In the genomic region with DNA sequence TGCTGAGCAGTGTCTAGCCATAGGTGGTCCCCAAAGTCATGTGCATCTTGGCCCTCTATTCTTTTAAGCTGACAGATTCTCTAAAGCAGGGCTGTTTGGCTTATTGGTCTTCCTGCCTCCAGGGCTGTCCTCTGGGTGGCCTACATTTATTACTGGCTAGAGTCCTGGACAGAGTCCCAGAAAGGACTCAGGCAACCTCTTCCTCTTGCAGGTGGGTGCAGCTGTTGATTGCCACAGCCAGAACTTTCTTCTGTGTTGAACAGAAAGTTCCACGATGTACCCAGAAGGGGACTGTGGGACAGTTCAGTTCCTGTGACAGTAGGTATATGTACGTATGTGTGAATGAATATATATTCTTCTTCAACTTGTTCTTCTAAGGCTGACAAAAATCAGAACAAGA, we compare ENCODE assay signal across 24 mouse cellular contexts.
A peak's percentile ranks its signal among the peaks of the same experiment; 100 is the strongest.
DNase-seq lines count a peak whose midpoint lies in the region; TF ChIP-seq lines count a peak whose summit lies in the region.
"Had no signal": no experiment of that assay in that cellular context is flagged by ENCODE, and none has a peak within 500 bp of the region (broad histone marks: within the 10 kb centered on the region; RNA-seq: fewer than 3 reads in every experiment).

No protein-coding gene starts in this region.

- DNase-seq in heart, adult 2 months: peak; percentile 20 to 28
- DNase-seq in heart, embryonic 10.5 days (ENCODE audit: low spot score): no peak
- DNase-seq in lung, postnatal 10 days: peak; percentile 20
- DNase-seq in lung, postnatal 4 days: no peak
- DNase-seq in heart, postnatal 14 days: peak; percentile 37 to 52
- DNase-seq in testis, postnatal 14 days (ENCODE audit: low spot score): peak; percentile 33
- no peak for DNase-seq in right cerebral cortex, postnatal 10 days (ENCODE audit: low spot score in 2 of 2)
- DNase-seq: adrenal gland, postnatal 25 days; cerebellum, adult 11-12 months; cerebellum, adult 9-11 months; gastrocnemius, postnatal 36 days; kidney, adult 8-10 months; thymus, postnatal 14 days had no signal

- no peaks in the 10 kb centered on the region for H3K4me1 ChIP-seq in heart, adult 2 months (ENCODE audit: control insufficient read depth, insufficient read depth, low read length)
- H3K4me1 ChIP-seq in heart, embryonic 10.5 days: no peaks in the 10 kb centered on the region
- H3K4me1 ChIP-seq: embryonic facial prominence, embryonic 13.5 days; forebrain, embryonic 15.5 days; heart, embryonic 15.5 days; hindbrain, embryonic 15.5 days; limb, embryonic 13.5 days; neural tube, embryonic 13.5 days had no signal

- H3K79me2 ChIP-seq in heart, adult 2 months (replicated peaks; ENCODE audit: control insufficient read depth, insufficient read depth, low read length): no peaks in the 10 kb centered on the region

- H3K4me3 ChIP-seq in heart, adult 2 months: no peak overlapping the region
- no peak overlapping the region for H3K4me3 ChIP-seq in heart, embryonic 10.5 days
- H3K4me3 ChIP-seq: embryonic facial prominence, embryonic 13.5 days; forebrain, embryonic 10.5 days; forebrain, embryonic 15.5 days; heart, embryonic 15.5 days; hindbrain, embryonic 10.5 days; hindbrain, embryonic 15.5 days; limb, embryonic 13.5 days; midbrain, embryonic 13.5 days; neural tube, embryonic 13.5 days had no signal

- WGBS in heart, adult 2 months: 56% methylated on average over 2 of the region's 2 CpGs
- WGBS in heart, embryonic 10.5 days: 75% methylated on average over 2 of the region's 2 CpGs

- TF ChIP-seq CTCF in heart, adult 2 months (IDR thresholded peaks at IDR 0.05): no peak

- no peak overlapping the region for H3K27ac ChIP-seq in heart, adult 2 months
- no peak overlapping the region for H3K27ac ChIP-seq in heart, embryonic 10.5 days
- H3K27ac ChIP-seq: embryonic facial prominence, embryonic 13.5 days; forebrain, embryonic 10.5 days; forebrain, embryonic 15.5 days; heart, embryonic 15.5 days; hindbrain, embryonic 10.5 days; hindbrain, embryonic 15.5 days; kidney, postnatal 0 days; limb, embryonic 13.5 days; macrophage; midbrain, embryonic 13.5 days; neural tube, embryonic 13.5 days had no signal

- no peaks in the 10 kb centered on the region for H3K9me3 ChIP-seq in heart, embryonic 10.5 days
- H3K9me3 ChIP-seq: embryonic facial prominence, embryonic 13.5 days; forebrain, embryonic 10.5 days; forebrain, embryonic 15.5 days; heart, embryonic 15.5 days; hindbrain, embryonic 10.5 days; hindbrain, embryonic 15.5 days; limb, embryonic 13.5 days; midbrain, embryonic 13.5 days; neural tube, embryonic 13.5 days had no signal

- TF ChIP-seq POLR2A in heart, adult 2 months (IDR thresholded peaks at IDR 0.05; ENCODE audit: insufficient read depth, low read depth, low read length): no peak

- no peak for TF ChIP-seq EP300 in heart, adult 2 months (IDR thresholded peaks at IDR 0.05; ENCODE audit: insufficient read depth, low read depth, low read length)

- intact Hi-C loops in heart, adult 2 months (cut with DNase I): no loop called here
- intact Hi-C loops in heart, postnatal 14 days (cut with DNase I): no loop called here

- H3K27me3 ChIP-seq in heart, adult 2 months (ENCODE audit: control insufficient read depth, insufficient read depth, low read length): no peaks in the 10 kb centered on the region
- no peaks in the 10 kb centered on the region for H3K27me3 ChIP-seq in heart, embryonic 10.5 days (ENCODE audit: insufficient read depth, poor library complexity, severe bottlenecking)
- H3K27me3 ChIP-seq: forebrain, embryonic 15.5 days; heart, embryonic 15.5 days; hindbrain, embryonic 15.5 days; limb, embryonic 13.5 days; midbrain, embryonic 13.5 days; neural tube, embryonic 13.5 days had no signal

- H3K36me3 ChIP-seq in heart, adult 2 months (ENCODE audit: control insufficient read depth, insufficient read depth, low read length): no peaks in the 10 kb centered on the region
- no peaks in the 10 kb centered on the region for H3K36me3 ChIP-seq in heart, embryonic 10.5 days
- H3K36me3 ChIP-seq: embryonic facial prominence, embryonic 13.5 days; forebrain, embryonic 10.5 days; forebrain, embryonic 15.5 days; heart, embryonic 15.5 days; hindbrain, embryonic 10.5 days; hindbrain, embryonic 15.5 days; limb, embryonic 13.5 days; midbrain, embryonic 13.5 days; neural tube, embryonic 13.5 days had no signal

- H3K9ac ChIP-seq in heart, adult 2 months (ENCODE audit: low read depth, low read length): no peak overlapping the region
- H3K9ac ChIP-seq: embryonic facial prominence, embryonic 13.5 days; forebrain, embryonic 15.5 days; heart, embryonic 15.5 days; hindbrain, embryonic 15.5 days; limb, embryonic 13.5 days; midbrain, embryonic 13.5 days; neural tube, embryonic 13.5 days had no signal

Comparison
In these comparisons a context has a peak if more than half of its experiments do, and no peak if none do; other contexts are left out.
1. DNase-seq: peak in heart, adult 2 months (2 of 2), lung, postnatal 10 days (single experiment), heart, postnatal 14 days (2 of 2) and testis, postnatal 14 days (single experiment); none in heart, embryonic 10.5 days (single experiment), lung, postnatal 4 days (0 of 2) and right cerebral cortex, postnatal 10 days (0 of 2).